Mouse (Mus musculus): ENCODE measurements around the gene Tceal5.
A peak's percentile ranks its signal among the peaks of the same experiment; 100 is the strongest.

Tceal5 gene

DNA sequence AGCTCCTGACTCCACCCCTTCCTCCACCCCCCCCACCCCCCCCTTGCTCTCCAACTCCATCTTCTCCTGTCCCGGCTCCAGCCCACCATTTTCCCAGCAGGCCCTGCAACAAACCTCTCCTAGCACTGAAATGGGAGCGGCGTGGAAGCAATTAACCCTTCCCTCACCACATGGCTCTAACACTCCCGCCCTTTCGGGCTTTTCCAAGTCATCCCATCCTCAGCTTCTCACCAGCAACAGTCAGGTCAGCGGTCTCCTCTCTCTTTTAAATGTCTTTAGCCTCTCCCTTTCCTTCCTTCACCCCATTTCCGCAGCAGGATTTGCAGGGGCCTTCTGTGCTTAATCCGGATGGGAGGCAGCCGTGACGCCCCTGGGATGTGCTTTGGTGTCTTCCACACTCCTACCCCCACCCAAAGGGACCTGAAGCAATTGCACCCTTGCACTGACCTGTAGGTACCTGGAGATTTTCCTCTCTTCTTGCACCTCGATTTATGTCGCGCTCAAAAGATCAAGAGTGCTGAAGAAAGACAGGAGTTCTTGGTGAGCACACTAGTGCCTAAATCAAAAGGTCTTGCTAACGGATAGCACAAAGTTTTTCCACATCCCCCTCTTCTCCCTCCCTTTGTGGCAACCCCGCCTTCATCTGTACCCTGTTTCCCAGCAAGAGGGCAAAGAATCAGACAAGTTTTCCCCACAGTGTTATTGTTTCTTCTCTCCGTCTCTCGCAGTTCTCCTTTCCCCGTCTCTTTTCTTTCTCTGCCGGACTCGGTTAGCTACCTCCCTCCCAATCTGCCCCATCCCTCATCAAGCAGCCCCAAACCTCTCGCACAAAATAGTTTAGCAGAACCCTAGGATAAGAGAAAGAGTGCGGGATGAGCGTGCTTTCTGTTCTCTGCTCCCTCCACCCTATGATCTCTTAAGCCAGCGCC, 32.2 kb downstream of the Tceal5 start:
- DNase-seq (ENCODE audit: low spot score in 2 of 2) = peak; percentile 39 to 60

- no peak for DNase-seq (ENCODE audit: low spot score in 2 of 2)
These were observed 33.1 kb downstream of the Tceal5 start for GRCm38 (mm10) chrX:136170625-136171024.
